Mouse (Mus musculus) cerebellum, adult 18-20 months (tissue): ENCODE data around the gene B430306N03Rik.
"Not testable (repeated sequence)": the region's sequence is repeated elsewhere in the genome, so short reads cannot be mapped to it uniquely, and the experiment has no call there.

Experiments used
- DNase-seq, 2 experiments: peaks; one replicate each; pipeline ENCODE4 v3.0.0; 2021

The B430306N03Rik gene

DNA sequence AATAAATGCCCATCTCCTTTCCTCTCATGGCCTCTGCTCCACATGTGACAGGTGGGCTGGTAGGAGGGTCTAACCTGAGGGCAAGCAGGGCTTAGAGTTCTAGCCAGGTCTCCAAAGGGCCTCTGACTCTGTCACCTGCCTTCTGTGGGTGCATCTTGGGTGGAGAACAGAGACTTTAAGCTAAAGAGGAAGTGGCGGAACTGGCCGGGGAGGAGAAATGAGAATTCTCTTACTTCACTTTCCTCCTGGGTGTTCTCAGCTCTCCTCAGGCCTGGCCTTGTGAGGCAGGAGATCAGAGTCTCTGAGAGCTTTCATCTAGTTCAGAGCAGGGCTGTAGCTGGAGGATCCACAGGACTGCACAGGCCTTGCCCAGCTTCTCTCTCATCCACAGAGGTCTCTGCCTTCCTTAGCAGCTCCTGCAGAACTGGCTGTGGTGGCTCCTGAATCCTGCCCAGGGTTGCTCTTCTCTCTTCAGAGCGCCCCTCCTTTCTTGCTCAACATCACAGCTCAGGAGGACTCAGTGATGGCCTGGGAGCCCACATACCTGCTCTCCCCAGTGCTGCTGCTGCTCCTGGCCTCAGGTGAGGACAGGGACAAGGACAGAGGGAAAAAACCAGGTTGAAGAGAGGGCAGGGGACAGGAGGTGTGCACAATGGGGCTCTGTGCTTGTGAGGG is at the start of gene B430306N03Rik:
Gene B430306N03Rik (plus strand): TSS at position 237 of the 675 bp plus-strand sequence.
- not testable (repeated sequence) for DNase-seq

GRCm38 (mm10) chr17:48266610-48267304 is 49.2 kb upstream of the B430306N03Rik start:
- no peak for DNase-seq

GRCm38 (mm10) chr17:48267591-48267990 is 48.4 kb upstream of the B430306N03Rik start:
- no peak for DNase-seq

GRCm38 (mm10) chr17:48268276-48268675 is 47.7 kb upstream of the B430306N03Rik start:
- DNase-seq = no peak

- no peak for DNase-seq
Measured at GRCm38 (mm10) chr17:48269833-48270232, 46.1 kb upstream of the B430306N03Rik start.

- no peak for DNase-seq
Measured at GRCm38 (mm10) chr17:48272158-48272557, 43.8 kb upstream of the B430306N03Rik start.

GRCm38 (mm10) chr17:48272598-48272997 is 43.3 kb upstream of the B430306N03Rik start:
- no peak for DNase-seq

- DNase-seq = no peak
Measured at GRCm38 (mm10) chr17:48274098-48274497, 41.8 kb upstream of the B430306N03Rik start.

GRCm38 (mm10) chr17:48274885-48275284 is 41.1 kb upstream of the B430306N03Rik start:
- DNase-seq = peak; percentile 66 to 74

DNA sequence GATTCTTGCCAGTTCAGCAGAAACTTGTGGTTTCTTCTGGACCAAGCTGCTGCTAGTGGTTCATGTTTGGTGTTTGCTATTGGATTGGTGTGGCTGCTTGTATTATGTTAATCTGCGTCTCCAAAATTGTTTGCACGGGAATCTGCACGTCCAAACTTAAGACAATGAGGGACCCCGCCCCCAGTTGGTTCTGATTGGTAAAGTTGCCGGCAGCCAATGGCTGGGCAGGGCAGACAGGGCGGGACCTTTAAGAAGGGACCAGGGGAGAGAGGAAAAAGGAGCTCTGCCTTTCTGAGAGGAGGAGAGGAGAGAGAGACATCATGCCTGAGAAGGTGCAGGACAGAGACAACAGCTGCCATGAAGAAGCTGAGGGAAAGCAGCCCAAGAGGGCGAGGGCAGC is 40.2 kb upstream of the B430306N03Rik start:
- no peak for DNase-seq

- no peak for DNase-seq
Measured at GRCm38 (mm10) chr17:48278381-48278780, 37.6 kb upstream of the B430306N03Rik start.

- DNase-seq = no peak
Measured at GRCm38 (mm10) chr17:48279002-48279401, 36.9 kb upstream of the B430306N03Rik start.

DNA sequence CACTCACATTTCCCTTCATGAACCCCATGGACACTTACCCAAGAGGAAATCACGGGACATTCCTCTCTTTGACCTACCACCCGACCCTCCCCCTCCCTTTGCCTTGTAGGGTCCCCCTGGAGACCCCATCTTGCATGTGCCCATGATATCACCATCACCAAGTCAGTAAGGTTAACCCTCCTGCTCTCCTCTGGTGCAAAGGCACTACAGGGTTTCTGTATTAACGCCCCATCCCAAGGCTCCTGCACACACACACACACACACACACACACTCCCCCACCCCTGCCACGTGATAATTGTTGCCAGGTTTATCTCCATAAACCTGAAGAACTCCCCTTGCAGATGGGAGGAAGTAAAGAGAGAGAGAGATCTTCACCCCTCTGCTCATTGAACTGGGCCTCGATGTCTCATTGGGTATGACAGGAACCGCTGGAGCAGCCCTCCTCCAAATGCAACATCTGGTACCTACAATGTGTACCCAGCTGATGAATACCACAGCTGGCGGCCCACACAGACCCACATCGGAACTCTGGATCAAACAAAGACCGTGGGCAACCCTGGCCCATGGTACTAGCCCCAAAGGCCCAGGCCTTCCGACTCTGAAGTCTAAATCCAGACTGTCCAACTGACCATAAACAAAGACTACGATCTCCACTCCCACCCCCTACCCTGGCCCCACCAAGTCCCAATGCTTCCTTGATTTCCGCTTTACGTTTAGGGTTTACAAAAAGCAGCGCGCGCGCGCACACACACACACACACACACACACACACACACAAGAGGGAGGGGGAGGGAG is 34.8 kb upstream of the B430306N03Rik start:
- no peak for DNase-seq

DNA sequence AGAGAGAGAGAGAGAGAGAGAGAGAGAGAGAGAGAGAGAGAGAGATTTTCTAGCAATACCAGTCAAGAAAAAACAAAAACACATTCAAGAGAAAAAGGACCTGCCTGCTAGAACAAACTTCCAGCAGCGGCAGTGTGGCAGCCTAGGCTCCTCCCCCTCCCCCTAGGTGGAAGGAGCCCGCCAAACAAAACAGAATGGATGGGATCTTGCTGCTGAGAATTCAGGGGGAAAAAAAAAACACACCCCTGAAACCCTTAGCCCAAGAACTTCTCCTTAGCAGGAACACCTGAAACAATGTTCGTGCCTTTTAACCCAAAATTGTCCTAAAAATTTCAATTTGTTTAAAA is 34.2 kb upstream of the B430306N03Rik start:
- DNase-seq = no peak

DNA sequence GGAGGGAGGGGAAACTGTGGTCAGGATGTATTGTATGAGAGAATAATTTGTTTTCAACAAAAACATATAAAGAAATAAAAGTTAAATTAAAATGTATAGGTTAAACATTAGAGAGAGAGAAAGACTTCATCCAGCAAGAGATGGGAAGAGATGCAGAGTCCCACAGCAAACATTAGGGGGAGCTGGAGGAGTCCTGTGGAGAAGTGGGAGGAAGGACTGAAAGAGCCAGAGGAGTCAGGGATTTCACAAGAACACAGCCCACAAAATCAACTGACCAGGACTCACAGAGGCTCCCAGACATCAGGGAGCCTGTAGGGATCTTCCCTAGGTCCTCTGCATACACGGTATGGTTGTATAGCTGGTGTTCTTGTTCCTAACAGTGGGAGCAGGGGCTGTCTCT is 29.2 kb upstream of the B430306N03Rik start:
- DNase-seq = no peak

- no peak for DNase-seq
Measured at GRCm38 (mm10) chr17:48287276-48287675, 28.7 kb upstream of the B430306N03Rik start.

- DNase-seq = no peak
Measured at GRCm38 (mm10) chr17:48293500-48294194, 22.3 kb upstream of the B430306N03Rik start.

GRCm38 (mm10) chr17:48299203-48299602 is 16.7 kb upstream of the B430306N03Rik start, which contains the start of gene Treml2:
TSS of gene Treml2 (plus strand) at chr17:48299498.
- no peak for DNase-seq

GRCm38 (mm10) chr17:48299756-48300155 is 16.2 kb upstream of the B430306N03Rik start:
- DNase-seq = no peak

DNA sequence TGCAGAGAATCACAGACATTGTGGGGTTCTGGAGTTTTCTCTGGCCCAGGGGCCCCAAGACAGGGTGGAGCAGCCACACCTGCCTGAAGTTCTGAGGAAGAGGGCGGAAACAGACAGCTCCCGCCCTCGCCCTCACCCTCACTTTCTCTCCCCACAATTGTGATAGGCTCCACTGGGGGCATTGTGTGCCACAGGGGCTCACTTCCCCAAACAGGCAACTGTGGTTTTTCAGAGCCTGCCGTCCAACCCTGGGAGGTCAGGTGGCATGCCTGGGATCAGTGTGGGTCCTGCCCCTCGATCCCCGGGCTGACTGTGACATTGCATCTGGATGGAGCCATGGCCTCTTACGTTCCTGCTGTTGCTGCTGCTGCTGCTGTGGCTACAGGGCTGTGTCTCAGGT is 15.7 kb upstream of the B430306N03Rik start:
- DNase-seq = no peak

DNA sequence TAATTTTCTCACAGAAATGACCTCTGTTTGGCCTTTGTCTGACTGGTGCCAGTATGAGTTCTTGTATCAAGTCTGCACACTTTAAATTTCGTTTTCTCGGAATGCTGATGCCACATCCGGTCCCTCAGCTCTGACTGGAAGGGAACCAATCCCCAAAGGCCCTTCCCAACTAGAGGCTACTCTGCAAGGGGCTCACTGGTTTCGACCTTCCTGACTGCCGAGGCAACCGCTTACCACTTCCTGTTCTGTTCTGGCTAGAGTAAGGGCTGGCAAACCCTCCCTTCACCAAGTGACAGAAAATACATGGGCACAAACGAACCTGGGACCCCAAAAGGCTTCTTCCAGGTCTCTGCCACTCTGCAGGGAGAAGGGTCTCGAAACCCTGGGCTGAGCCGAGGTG is 15.1 kb upstream of the B430306N03Rik start:
- DNase-seq = no peak

DNA sequence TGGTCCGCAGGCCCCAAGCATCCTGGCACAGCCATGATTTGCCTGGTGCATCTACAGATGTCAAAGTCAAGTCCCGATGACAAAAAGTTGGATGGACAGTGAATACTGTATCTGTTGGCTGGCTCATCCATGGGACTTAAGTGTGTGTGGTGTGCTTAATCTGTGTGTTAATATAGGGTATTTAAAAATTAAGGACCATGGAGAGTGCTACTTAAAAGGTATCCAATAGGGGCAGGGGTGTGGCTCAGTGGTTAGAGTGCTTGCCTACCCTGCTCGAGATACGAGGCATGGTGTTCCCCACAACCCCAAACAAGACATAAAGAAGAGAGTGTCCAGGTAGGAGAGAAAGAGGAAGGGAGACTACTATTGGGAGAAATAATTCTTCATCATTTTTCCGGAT is 14.1 kb upstream of the B430306N03Rik start:
- DNase-seq = no peak

DNA sequence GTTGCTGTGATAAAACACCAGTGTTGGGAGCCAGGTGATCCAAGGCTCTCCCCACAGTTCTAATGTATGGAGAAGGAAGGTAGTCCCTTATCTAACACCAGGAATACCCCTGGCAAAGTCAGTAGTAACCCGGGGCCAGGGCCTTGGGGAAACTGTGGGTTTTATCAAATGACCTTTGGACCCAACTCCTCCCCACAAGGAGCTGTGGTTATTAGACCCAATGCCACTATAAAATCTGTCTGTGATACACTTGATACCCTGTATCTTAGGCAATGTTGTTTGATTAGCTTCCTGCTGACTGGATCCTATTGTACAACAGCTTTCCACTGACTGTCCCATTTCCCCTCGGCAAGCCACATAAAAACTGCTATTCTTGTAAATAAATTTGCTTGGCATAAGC is 3.8 kb upstream of the B430306N03Rik start:
- no peak for DNase-seq
